In genomic region chr16:23369124-23369523, GRCm38 (mm10) we compare ENCODE assay signal across 24 mouse cellular contexts. TPM values are rescaled to one million over a fixed set of nuclear protein-coding genes. Genes with fewer than 3 reads are reported as not detected.
A peak's percentile ranks its signal among the peaks of the same experiment; 100 is the strongest.
DNase-seq lines count a peak whose midpoint lies in the region; ATAC-seq and TF ChIP-seq lines count a peak whose summit lies in the region.
"Had no signal": no experiment of that assay in that cellular context is flagged by ENCODE, and none has a peak within 500 bp of the region (broad histone marks: within the 10 kb centered on the region; RNA-seq: fewer than 3 reads in every experiment).

No protein-coding gene starts in this region.

- no peaks in the 10 kb centered on the region for H3K4me1 ChIP-seq in embryonic facial prominence, embryonic 14.5 days (ENCODE audit: control insufficient read depth, insufficient read depth, low read length)
- no peaks in the 10 kb centered on the region for H3K4me1 ChIP-seq in embryonic facial prominence, embryonic 10.5 days
- 0 out of 2 replicates have a peak, but pooled peaks cover under 1% of the 10 kb centered on the region for H3K4me1 ChIP-seq in lung, postnatal 0 days (ENCODE audit: insufficient read depth, low read depth, low read length)
- H3K4me1 ChIP-seq: embryonic facial prominence, embryonic 13.5 days; forebrain, embryonic 13.5 days had no signal

- no peak overlapping the region for H3K4me2 ChIP-seq in embryonic facial prominence, embryonic 14.5 days (ENCODE audit: low read depth, low read length)
- H3K4me2 ChIP-seq in lung, postnatal 0 days (replicated peaks; ENCODE audit: low read depth, low read length), result no peak overlapping the region
- H3K4me2 ChIP-seq: embryonic facial prominence, embryonic 13.5 days; forebrain, embryonic 13.5 days; forebrain, embryonic 15.5 days had no signal

- no peak overlapping the region for H3K9ac ChIP-seq in embryonic facial prominence, embryonic 14.5 days (ENCODE audit: low read depth, low read length)
- H3K9ac ChIP-seq in lung, postnatal 0 days (replicated peaks; ENCODE audit: low read depth), result no peak overlapping the region
- H3K9ac ChIP-seq: embryonic facial prominence, embryonic 13.5 days; forebrain, embryonic 13.5 days; forebrain, embryonic 15.5 days; forebrain, postnatal 0 days had no signal

- no peak for TF ChIP-seq CTCF in lung, postnatal 0 days (IDR thresholded peaks at IDR 0.05)

- no peak overlapping the region for H3K4me3 ChIP-seq in embryonic facial prominence, embryonic 14.5 days (ENCODE audit: low read depth, low read length)
- no peak overlapping the region for H3K4me3 ChIP-seq in embryonic facial prominence, embryonic 10.5 days
- H3K4me3 ChIP-seq in lung, postnatal 0 days (ENCODE audit: low read depth, low read length), result no peak overlapping the region
- H3K4me3 ChIP-seq: embryonic facial prominence, embryonic 13.5 days; forebrain, embryonic 13.5 days; forebrain, embryonic 15.5 days had no signal

- no peak for ATAC-seq in embryonic facial prominence, embryonic 14.5 days (ENCODE audit: low read depth)
- ATAC-seq in lung, postnatal 0 days, result 0 out of 2 replicates have a peak, but pooled peaks have one; percentile 18
- ATAC-seq: CD4-positive, CD25-positive, alpha-beta regulatory T cell, adult 4 months; forebrain, embryonic 13.5 days; forebrain, embryonic 15.5 days; forebrain, postnatal 0 days had no signal

- DNase-seq in embryonic facial prominence, embryonic 14.5 days (ENCODE audit: low spot score), result peak; percentile 59
- no peak for DNase-seq in embryonic facial prominence, embryonic 10.5 days (ENCODE audit: low spot score)
- peak; percentile 65 for DNase-seq in lung, postnatal 0 days (ENCODE audit: low spot score)
- DNase-seq in lung, postnatal 25 days (ENCODE audit: low spot score), result no peak
- peak; percentile 29 for DNase-seq in lung, postnatal 36 days
- no peak for DNase-seq in lung, postnatal 14 days
- DNase-seq in adrenal gland, postnatal 14 days, result no peak
- DNase-seq: adrenal gland, adult 8-10 months; adrenal gland, postnatal 36 days; B cell, adult 2 months; cerebellum, adult 11-12 months; cerebellum, adult 2 months; cerebellum, adult 9-10 months; cerebellum, postnatal 10 days; cerebellum, postnatal 25 days; forebrain, postnatal 0 days had no signal

- no peaks in the 10 kb centered on the region for H3K9me3 ChIP-seq in embryonic facial prominence, embryonic 14.5 days (ENCODE audit: control insufficient read depth, low read length)
- no peaks in the 10 kb centered on the region for H3K9me3 ChIP-seq in embryonic facial prominence, embryonic 10.5 days
- H3K9me3 ChIP-seq in lung, postnatal 0 days (ENCODE audit: low read length), result no peaks in the 10 kb centered on the region
- H3K9me3 ChIP-seq: embryonic facial prominence, embryonic 13.5 days; forebrain, embryonic 13.5 days; forebrain, embryonic 15.5 days had no signal

- H3K27me3 ChIP-seq in embryonic facial prominence, embryonic 14.5 days (replicated peaks; ENCODE audit: control insufficient read depth, insufficient read depth, low read length), result no peaks in the 10 kb centered on the region
- no peaks in the 10 kb centered on the region for H3K27me3 ChIP-seq in embryonic facial prominence, embryonic 10.5 days (replicated peaks; ENCODE audit: low read depth, poor library complexity, severe bottlenecking)
- no peaks in the 10 kb centered on the region for H3K27me3 ChIP-seq in lung, postnatal 0 days (replicated peaks; ENCODE audit: insufficient read depth, low read length)
- H3K27me3 ChIP-seq: CH12.LX; embryonic facial prominence, embryonic 13.5 days; forebrain, embryonic 13.5 days; forebrain, embryonic 15.5 days had no signal

- H3K36me3 ChIP-seq in embryonic facial prominence, embryonic 14.5 days (ENCODE audit: control insufficient read depth, insufficient read depth, low read length), result no peaks in the 10 kb centered on the region
- H3K36me3 ChIP-seq in embryonic facial prominence, embryonic 10.5 days (replicated peaks), result no peaks in the 10 kb centered on the region
- no peaks in the 10 kb centered on the region for H3K36me3 ChIP-seq in lung, postnatal 0 days (ENCODE audit: insufficient read depth, low read length)
- H3K36me3 ChIP-seq: embryonic facial prominence, embryonic 13.5 days; forebrain, embryonic 15.5 days; G1E had no signal

- no peak overlapping the region for H3K27ac ChIP-seq in embryonic facial prominence, embryonic 14.5 days (replicated peaks; ENCODE audit: low read depth, low read length)
- H3K27ac ChIP-seq in embryonic facial prominence, embryonic 10.5 days (replicated peaks), result no peak overlapping the region
- H3K27ac ChIP-seq in lung, postnatal 0 days (ENCODE audit: low read length), result no peak overlapping the region
- H3K27ac ChIP-seq: embryonic facial prominence, embryonic 13.5 days; forebrain, embryonic 13.5 days; forebrain, embryonic 15.5 days had no signal

- WGBS in embryonic facial prominence, embryonic 14.5 days, result 43% methylated on average over 3 of the region's 3 CpGs
- 66% methylated on average over 3 of the region's 3 CpGs for WGBS in embryonic facial prominence, embryonic 10.5 days
- WGBS in lung, postnatal 0 days, result 17% methylated on average over 3 of the region's 3 CpGs

- peak; percentile 64 for TF ChIP-seq EP300 in lung, postnatal 0 days (IDR thresholded peaks at IDR 0.05)

RNA-seq across cellular contexts. Expression of gene Rtp1, which starts 59.8 kb away (rescaled TPM):
- 2.0 and 2.4 TPM in 2 replicates for polyA plus RNA-seq in embryonic facial prominence, embryonic 14.5 days (2014; fragmentation: Nextera tagmentation; extraction: Ambion mirVana)
- polyA plus RNA-seq in embryonic facial prominence, embryonic 10.5 days (2016; fragmentation: Nextera tagmentation; extraction: Ambion mirVana), result not detected in 2 replicates
- not detected in 2 replicates for polyA plus RNA-seq in lung, postnatal 0 days (2015; fragmentation: Nextera tagmentation; extraction: Ambion mirVana)
- not detected in 2 replicates for total RNA-seq in adrenal gland, postnatal 14 days (2021)
- total RNA-seq: adrenal gland, adult 18-20 months; adrenal gland, adult 8-10 months; adrenal gland, postnatal 36 days; CH12.LX had no signal
- polyA plus RNA-seq: CD4-positive, CD25-positive, alpha-beta regulatory T cell, adult 4 months; embryonic facial prominence, embryonic 11.5 days; forebrain, embryonic 13.5 days; G1E had no signal

Comparison
In these comparisons a context has a peak if more than half of its experiments do, and no peak if none do; other contexts are left out.
1. DNase-seq: peak in embryonic facial prominence, embryonic 14.5 days (single experiment), lung, postnatal 0 days (single experiment) and lung, postnatal 36 days (single experiment); none in embryonic facial prominence, embryonic 10.5 days (single experiment), lung, postnatal 25 days (single experiment), lung, postnatal 14 days (single experiment) and adrenal gland, postnatal 14 days (single experiment).